Mouse (Mus musculus): ENCODE measurements at regions not wholly inside any gene's neighbourhood (a gene's known extent, or its start where the extent isn't known, plus 50 kb on each side); places are given as distances from the start of the nearest gene placed in this dataset.

DNA sequence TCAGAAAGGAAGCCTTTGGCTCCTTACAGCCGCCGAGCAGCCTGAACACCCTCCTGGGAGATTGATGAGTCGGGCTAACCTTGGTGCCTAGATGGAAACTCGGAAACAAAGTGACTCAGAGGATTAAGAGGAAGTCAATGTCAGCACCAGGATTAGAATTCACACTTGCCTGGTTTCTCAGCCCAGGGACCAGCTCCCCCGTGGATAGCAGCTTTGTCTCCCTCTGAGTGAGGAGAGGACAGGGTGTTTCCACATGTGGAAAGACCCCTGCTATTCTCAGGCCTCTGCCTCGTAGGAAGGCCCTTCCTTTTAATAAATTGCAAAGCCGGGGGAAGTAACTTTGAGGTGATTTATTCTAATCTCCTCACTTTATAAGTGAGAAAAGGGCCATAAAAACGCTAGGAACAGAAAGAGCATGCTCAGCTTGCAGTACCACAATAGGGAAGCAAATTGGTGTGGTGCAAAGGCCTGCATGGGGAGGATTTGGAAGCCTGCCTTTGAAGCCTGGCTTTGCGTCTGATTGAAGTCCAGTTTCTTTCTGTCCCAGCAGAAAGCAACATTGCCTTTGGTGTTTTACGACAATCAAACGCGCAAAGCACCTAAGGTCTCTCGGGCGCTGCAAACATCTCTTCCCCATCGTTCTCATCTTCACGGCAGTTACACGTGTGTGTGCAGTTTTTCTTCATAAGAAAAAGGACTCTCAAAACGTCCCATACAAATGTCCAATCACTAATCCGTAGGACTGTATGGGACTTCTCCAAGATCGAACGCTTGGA lies 242.8 kb downstream of the Ndfip2 start:
- H3K4me1 ChIP-seq (replicated peaks) = peaks cover 32% of the 10 kb centered on the region
- ATAC-seq (ENCODE audit: insufficient number of reproducible peaks, low FRiP score) = no peak
- H3K27ac ChIP-seq (ENCODE audit: poor library complexity, severe bottlenecking) = no peak overlapping the region
- peak overlapping the region; percentile 9; the same call in 1 of the 2 replicates for H3K4me3 ChIP-seq
- H3K9ac ChIP-seq = no peak overlapping the region
- H3K27me3 ChIP-seq (replicated peaks) = 0 out of 2 replicates have a peak, but pooled peaks cover 4% of the 10 kb centered on the region
- H3K36me3 ChIP-seq = no peaks in the 10 kb centered on the region
- 16% methylated on average over 21 of the region's 21 CpGs for WGBS
- H3K9me3 ChIP-seq (replicated peaks) = no peaks in the 10 kb centered on the region
- H3K4me2 ChIP-seq = peak overlapping the region; percentile 55

DNA sequence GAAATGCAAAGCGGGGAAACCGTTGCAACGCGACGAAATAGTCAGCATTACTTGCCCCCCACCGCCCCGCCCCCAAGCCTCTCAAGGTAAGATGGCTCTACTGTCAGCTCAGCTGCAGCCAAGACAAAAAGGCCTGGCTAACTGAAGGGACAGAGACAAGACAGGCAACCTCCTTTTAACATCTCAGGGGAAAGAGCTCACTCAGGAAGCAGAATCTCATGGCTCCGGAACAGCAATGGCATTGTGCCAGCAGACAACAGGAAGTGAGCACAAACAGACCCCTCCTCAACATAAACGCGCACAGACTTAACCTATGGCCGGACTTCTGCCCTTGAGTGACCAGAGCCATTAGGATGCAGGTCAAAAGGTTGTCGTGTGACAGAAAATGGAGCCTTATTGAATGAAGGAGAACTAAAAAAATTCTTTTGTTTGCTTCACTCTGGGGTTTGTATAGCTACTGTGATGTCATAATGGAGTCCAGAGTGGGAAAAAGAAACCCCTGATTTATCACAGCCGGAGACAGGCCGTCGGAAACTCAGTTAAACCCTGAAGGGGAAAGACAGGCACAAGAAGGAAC lies 241.0 kb downstream of the Ndfip2 start:
- Histone ChIP-seq H3K4me2 (peak overlapping the region; percentile 30), H3K9ac (no peak overlapping the region), H3K36me3 (no peaks in the 10 kb centered on the region), H3K27me3 (replicated peaks) (0 out of 2 replicates have a peak, but pooled peaks cover 4% of the 10 kb centered on the region), H3K9me3 (replicated peaks) (no peaks in the 10 kb centered on the region), H3K4me1 (replicated peaks) (peaks cover 32% of the 10 kb centered on the region), H3K4me3 (no peak overlapping the region), H3K27ac (ENCODE audit: poor library complexity, severe bottlenecking) (peak overlapping the region; percentile 66; the same call in 1 of the 2 replicates)
- ATAC-seq (ENCODE audit: insufficient number of reproducible peaks, low FRiP score) = no peak
- WGBS = 36% methylated on average over 15 of the region's 15 CpGs

DNA sequence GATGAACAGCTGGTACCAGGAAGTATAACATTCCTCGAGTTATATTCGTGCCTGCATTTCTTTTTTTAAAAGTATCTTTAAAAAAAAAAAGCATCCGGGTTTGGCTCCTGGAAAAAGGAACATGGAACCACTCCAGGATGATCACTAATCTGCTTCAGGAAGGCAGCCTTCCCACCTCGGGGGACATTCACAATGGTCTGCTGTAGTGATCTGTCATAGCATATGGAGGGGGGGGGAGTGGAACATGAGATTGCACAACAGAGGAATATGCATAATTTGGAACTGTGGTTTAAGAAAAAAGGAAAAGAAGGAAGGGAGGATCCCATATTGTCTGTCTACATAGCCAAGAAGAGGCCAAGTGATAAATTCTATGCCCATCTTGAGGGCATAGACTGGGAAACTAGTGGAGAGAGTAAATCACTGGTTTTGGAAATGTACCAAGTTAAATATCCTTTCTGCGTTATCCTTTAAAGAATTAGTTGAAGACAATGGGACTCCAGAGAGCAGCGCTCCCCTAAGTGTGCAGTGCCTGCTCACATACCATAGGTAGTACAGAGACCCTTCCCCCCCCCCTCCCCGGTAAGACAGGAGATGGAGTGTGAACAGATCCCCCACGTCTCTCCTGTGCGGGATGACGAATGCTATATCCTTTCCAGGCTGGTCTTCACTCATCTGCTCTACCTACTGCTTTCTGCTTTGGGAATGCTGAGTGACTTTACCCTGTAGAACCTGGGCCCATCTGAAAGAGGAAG lies 240.0 kb downstream of the Ndfip2 start:
- Histone ChIP-seq H3K27me3 (replicated peaks) (no peaks in the 10 kb centered on the region), H3K4me3 (no peak overlapping the region), H3K4me1 (replicated peaks) (peaks cover 32% of the 10 kb centered on the region), H3K9ac (no peak overlapping the region), H3K9me3 (replicated peaks) (no peaks in the 10 kb centered on the region), H3K4me2 (no peak overlapping the region), H3K27ac (ENCODE audit: poor library complexity, severe bottlenecking) (peak overlapping the region; percentile 66), H3K36me3 (no peaks in the 10 kb centered on the region)
- peak; percentile 83 for ATAC-seq (ENCODE audit: insufficient number of reproducible peaks, low FRiP score)
- 51% methylated on average over 10 of the region's 10 CpGs for WGBS

- no peak for ATAC-seq (ENCODE audit: insufficient number of reproducible peaks, low FRiP score)
- no peaks in the 10 kb centered on the region for H3K9me3 ChIP-seq (replicated peaks)
- H3K27me3 ChIP-seq (replicated peaks) = no peaks in the 10 kb centered on the region
- H3K4me1 ChIP-seq (replicated peaks) = peaks cover 14% of the 10 kb centered on the region
- no peak overlapping the region for H3K9ac ChIP-seq
- H3K36me3 ChIP-seq = no peaks in the 10 kb centered on the region
- 49% methylated on average over 2 of the region's 2 CpGs for WGBS
- H3K27ac ChIP-seq (ENCODE audit: poor library complexity, severe bottlenecking) = no peak overlapping the region
- no peak overlapping the region for H3K4me2 ChIP-seq
- no peak overlapping the region for H3K4me3 ChIP-seq
Measured at GRCm38 (mm10) chr14:105495161-105495560, 236.8 kb downstream of the Ndfip2 start.

DNA sequence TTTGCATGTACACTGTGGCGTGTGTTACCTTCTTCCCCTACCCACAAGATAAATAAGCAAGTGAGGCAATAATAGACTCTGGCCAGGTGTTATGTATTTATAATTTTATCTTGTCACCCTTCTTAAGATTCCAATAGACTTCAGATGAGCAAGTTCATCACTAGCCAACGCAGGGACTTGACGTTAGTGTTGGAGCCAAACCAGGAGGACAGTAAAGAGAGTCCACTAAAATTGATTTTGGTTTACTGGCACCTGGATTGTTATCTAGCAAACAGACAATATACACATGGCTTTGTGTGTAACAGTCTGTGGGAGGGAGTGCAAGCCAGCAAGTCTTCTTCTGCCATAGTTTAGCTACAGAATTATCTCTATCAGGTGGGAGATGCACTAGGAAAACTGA lies 236.0 kb downstream of the Ndfip2 start:
- H3K4me3 ChIP-seq = no peak overlapping the region
- 86% methylated on average over 3 of the region's 3 CpGs for WGBS
- H3K36me3 ChIP-seq = no peaks in the 10 kb centered on the region
- ATAC-seq (ENCODE audit: insufficient number of reproducible peaks, low FRiP score) = no peak
- H3K4me2 ChIP-seq = no peak overlapping the region
- H3K4me1 ChIP-seq (replicated peaks) = peaks cover 10% of the 10 kb centered on the region
- H3K9me3 ChIP-seq (replicated peaks) = no peaks in the 10 kb centered on the region
- no peak overlapping the region for H3K27ac ChIP-seq (ENCODE audit: poor library complexity, severe bottlenecking)
- H3K9ac ChIP-seq = no peak overlapping the region
- no peaks in the 10 kb centered on the region for H3K27me3 ChIP-seq (replicated peaks)

- Histone ChIP-seq H3K4me3 (no peak overlapping the region), H3K4me1 (replicated peaks) (no peaks in the 10 kb centered on the region), H3K36me3 (no peaks in the 10 kb centered on the region), H3K9ac (no peak overlapping the region), H3K27ac (ENCODE audit: poor library complexity, severe bottlenecking) (no peak overlapping the region), H3K27me3 (replicated peaks) (no peaks in the 10 kb centered on the region), H3K4me2 (no peak overlapping the region), H3K9me3 (replicated peaks) (no peaks in the 10 kb centered on the region)
- 45% methylated on average over 3 of the region's 3 CpGs for WGBS
- no peak for ATAC-seq (ENCODE audit: insufficient number of reproducible peaks, low FRiP score)
Measured at GRCm38 (mm10) chr14:105490158-105490557, 231.8 kb downstream of the Ndfip2 start.

- ATAC-seq (ENCODE audit: insufficient number of reproducible peaks, low FRiP score) = peak; percentile 80
Measured at GRCm38 (mm10) chr14:105483352-105484083, 225.1 kb downstream of the Ndfip2 start.

DNA sequence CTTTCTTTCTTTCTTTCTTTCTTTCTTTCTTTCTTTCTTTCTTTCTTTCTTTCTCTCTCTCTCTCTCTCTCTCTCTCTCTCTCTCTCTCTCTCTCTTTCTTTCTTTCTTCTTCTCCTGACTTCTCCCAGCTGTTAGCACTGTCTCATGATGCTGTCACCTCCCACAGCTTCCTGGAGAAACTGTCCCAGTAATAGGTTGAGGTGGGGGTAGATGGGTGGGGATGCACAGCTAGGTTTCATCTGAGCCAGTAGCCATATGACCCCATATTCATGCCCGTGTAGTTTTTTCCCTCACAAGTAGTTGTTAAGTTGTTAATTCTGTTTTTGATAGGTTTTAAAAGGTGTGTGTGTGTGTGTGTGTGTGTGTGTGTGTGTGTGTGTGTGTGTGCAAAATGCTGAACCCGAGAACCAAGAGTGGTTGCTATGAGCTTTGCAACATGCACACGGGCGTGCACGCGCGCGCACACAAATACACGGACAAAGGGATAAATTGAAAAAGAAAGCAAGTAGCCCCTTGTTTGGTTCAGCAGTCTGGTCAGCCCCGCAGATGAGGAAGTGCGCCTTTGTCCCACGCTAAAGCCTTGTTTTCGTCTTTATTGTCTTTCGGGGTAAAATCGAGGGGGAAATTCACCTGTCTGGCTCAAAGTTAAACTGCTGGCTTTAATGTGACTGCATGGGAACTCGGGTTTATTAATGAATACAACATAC lies 224.4 kb downstream of the Ndfip2 start:
- peaks cover 27% of the 10 kb centered on the region for H3K4me1 ChIP-seq (replicated peaks)
- peak overlapping the region; percentile 71 for H3K4me2 ChIP-seq
- H3K36me3 ChIP-seq = no peaks in the 10 kb centered on the region
- H3K4me3 ChIP-seq = peak overlapping the region; percentile 39
- ATAC-seq (ENCODE audit: insufficient number of reproducible peaks, low FRiP score) = no peak
- peak overlapping the region; percentile 62 for H3K9ac ChIP-seq
- 5% methylated on average over 16 of the region's 16 CpGs for WGBS
- no peaks in the 10 kb centered on the region for H3K9me3 ChIP-seq (replicated peaks)
- peak overlapping the region; percentile 81 for H3K27ac ChIP-seq (ENCODE audit: poor library complexity, severe bottlenecking)
- H3K27me3 ChIP-seq (replicated peaks) = no peaks in the 10 kb centered on the region

More at GRCm38 (mm10) chr14:105483352-105484083, 225.1 kb downstream of the Ndfip2 start:
- Histone ChIP-seq H3K9me3 (replicated peaks) (no peaks in the 10 kb centered on the region), H3K4me1 (replicated peaks) (peaks cover 27% of the 10 kb centered on the region), H3K27ac (ENCODE audit: poor library complexity, severe bottlenecking) (peak overlapping the region; percentile 81), H3K27me3 (replicated peaks) (no peaks in the 10 kb centered on the region), H3K9ac (peak overlapping the region; percentile 62; the same call in 1 of the 2 replicates), H3K4me3 (peak overlapping the region; percentile 39), H3K36me3 (no peaks in the 10 kb centered on the region), H3K4me2 (peak overlapping the region; percentile 71)
- 10% methylated on average over 21 of the region's 21 CpGs for WGBS

- Histone ChIP-seq H3K9me3 (replicated peaks) (0 out of 2 replicates have a peak, but pooled peaks cover 2% of the 10 kb centered on the region), H3K27me3 (replicated peaks) (no peaks in the 10 kb centered on the region), H3K4me1 (replicated peaks) (peaks cover 27% of the 10 kb centered on the region), H3K4me3 (no peak overlapping the region), H3K27ac (ENCODE audit: poor library complexity, severe bottlenecking) (peak overlapping the region; percentile 18; the same call in 1 of the 2 replicates), H3K9ac (peak overlapping the region; percentile 7; the same call in 1 of the 2 replicates), H3K36me3 (no peaks in the 10 kb centered on the region), H3K4me2 (peak overlapping the region; percentile 52)
- 26% methylated on average over 9 of the region's 9 CpGs for WGBS
- no peak for ATAC-seq (ENCODE audit: insufficient number of reproducible peaks, low FRiP score)
Measured at GRCm38 (mm10) chr14:105480048-105480447, 221.7 kb downstream of the Ndfip2 start.

DNA sequence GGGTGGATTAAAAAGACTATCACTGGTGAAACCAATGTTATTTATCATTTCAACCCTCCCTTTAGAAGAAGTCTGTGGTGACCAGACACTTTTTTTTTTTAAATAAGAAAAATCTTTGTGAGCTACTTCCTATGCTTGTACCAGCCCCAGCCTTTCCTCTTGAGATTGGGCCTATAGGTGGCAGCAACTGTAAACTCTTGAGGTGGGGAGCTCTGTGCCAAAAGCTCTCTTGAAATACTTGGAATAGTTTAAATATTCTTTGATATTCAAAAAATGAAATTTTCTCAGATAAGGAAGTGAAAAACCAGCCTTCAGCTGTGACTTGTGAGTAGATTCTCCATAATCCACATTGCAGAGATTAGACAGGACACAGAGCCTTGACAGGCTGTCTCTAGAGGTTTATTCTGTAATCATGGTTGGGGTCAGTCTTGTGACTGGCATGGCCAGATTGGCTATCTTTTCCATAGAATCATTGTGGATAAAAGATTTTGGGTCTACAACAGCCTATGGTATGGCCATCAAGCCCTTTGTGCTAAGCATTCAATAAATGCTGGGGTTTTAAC lies 216.7 kb downstream of the Ndfip2 start:
- H3K4me2 ChIP-seq = no peak overlapping the region
- no peaks in the 10 kb centered on the region for H3K27me3 ChIP-seq (replicated peaks)
- H3K4me3 ChIP-seq = no peak overlapping the region
- no peak for ATAC-seq (ENCODE audit: insufficient number of reproducible peaks, low FRiP score)
- H3K36me3 ChIP-seq = no peaks in the 10 kb centered on the region
- H3K27ac ChIP-seq (ENCODE audit: poor library complexity, severe bottlenecking) = no peak overlapping the region
- 0 out of 2 replicates have a peak, but pooled peaks cover 2% of the 10 kb centered on the region for H3K9me3 ChIP-seq (replicated peaks)
- H3K4me1 ChIP-seq (replicated peaks) = peaks cover 3% of the 10 kb centered on the region; the same call in 1 of the 2 replicates
- H3K9ac ChIP-seq = no peak overlapping the region
